Mouse (Mus musculus): Measurements from ENCODE around the gene Pcbd1. TPM values are rescaled to one million over a fixed set of nuclear protein-coding genes. Genes with fewer than 3 reads are reported as not detected.
"Not testable (repeated sequence)": the region's sequence is repeated elsewhere in the genome, so short reads cannot be mapped to it uniquely, and the experiment has no call there.

Pcbd1 gene
- total and polyA plus RNA-seq, 2 experiments from 2014 or later, result 54.1 to 56.1 TPM

GRCm38 (mm10) chr10:61103564-61104114, 14.5 kb downstream of the Pcbd1 start:
- WGBS, result 77% methylated on average over 3 of the region's 3 CpGs
- Histone ChIP-seq H3K4me1 (ENCODE audit: control insufficient read depth, insufficient read depth) (no peaks in the 10 kb centered on the region), H3K4me2 (ENCODE audit: low read depth, low read length) (no peak overlapping the region), H3K9me3 (replicated peaks; ENCODE audit: control insufficient read depth, low read length) (no peaks in the 10 kb centered on the region), H3K27me3 (ENCODE audit: control insufficient read depth, insufficient read depth, low read length) (no peaks in the 10 kb centered on the region), H3K4me3 (ENCODE audit: low read depth, low read length) (no peak overlapping the region), H3K27ac (ENCODE audit: low read depth) (no peak overlapping the region), H3K36me3 (replicated peaks; ENCODE audit: control insufficient read depth, insufficient read depth, low read length) (peaks cover 80% of the 10 kb centered on the region), H3K9ac (replicated peaks; ENCODE audit: low read depth, low read length) (no peak overlapping the region)
- ATAC-seq (ENCODE audit: insufficient read depth, low read depth) (no peak), DNase-seq (ENCODE audit: low spot score) (no peak)
- TF ChIP-seq EP300 (IDR thresholded peaks at IDR 0.05; ENCODE audit: low read depth), result no peak
- no peak for TF ChIP-seq CTCF (IDR thresholded peaks at IDR 0.05; ENCODE audit: low read depth)

- no peaks in the 10 kb centered on the region for H3K9me3 ChIP-seq (replicated peaks; ENCODE audit: control insufficient read depth, low read length)
- WGBS, result 84% methylated on average over 2 of the region's 2 CpGs
- no peak overlapping the region for H3K9ac ChIP-seq (replicated peaks; ENCODE audit: low read depth, low read length)
- H3K4me3 ChIP-seq (ENCODE audit: low read depth, low read length), result no peak overlapping the region
- ATAC-seq (ENCODE audit: insufficient read depth, low read depth) (no peak), DNase-seq (ENCODE audit: low spot score) (no peak)
- no peaks in the 10 kb centered on the region for H3K27me3 ChIP-seq (ENCODE audit: control insufficient read depth, insufficient read depth, low read length)
- TF ChIP-seq CTCF (IDR thresholded peaks at IDR 0.05; ENCODE audit: low read depth), result no peak
- no peak for TF ChIP-seq EP300 (IDR thresholded peaks at IDR 0.05; ENCODE audit: low read depth)
- no peak overlapping the region for H3K4me2 ChIP-seq (ENCODE audit: low read depth, low read length)
- no peaks in the 10 kb centered on the region for H3K4me1 ChIP-seq (ENCODE audit: control insufficient read depth, insufficient read depth)
- peaks cover 37% of the 10 kb centered on the region for H3K36me3 ChIP-seq (replicated peaks; ENCODE audit: control insufficient read depth, insufficient read depth, low read length)
- H3K27ac ChIP-seq (ENCODE audit: low read depth), result no peak overlapping the region
Measured at GRCm38 (mm10) chr10:61114246-61114720, 25.2 kb downstream of the Pcbd1 start.

GRCm38 (mm10) chr10:61121732-61122131, 32.6 kb downstream of the Pcbd1 start:
- DNase-seq (ENCODE audit: low spot score); ATAC-seq (ENCODE audit: insufficient read depth, low read depth); H3K27me3 ChIP-seq (ENCODE audit: control insufficient read depth, insufficient read depth, low read length); H3K27ac ChIP-seq (ENCODE audit: low read depth); H3K4me2 ChIP-seq (ENCODE audit: low read depth, low read length); H3K9ac ChIP-seq (replicated peaks; ENCODE audit: low read depth, low read length); H3K4me1 ChIP-seq (ENCODE audit: control insufficient read depth, insufficient read depth); H3K9me3 ChIP-seq (replicated peaks; ENCODE audit: control insufficient read depth, low read length); H3K4me3 ChIP-seq (ENCODE audit: low read depth, low read length): not testable (repeated sequence)
- WGBS, result 88% methylated on average over 4 of the region's 4 CpGs
- H3K36me3 ChIP-seq (replicated peaks; ENCODE audit: control insufficient read depth, insufficient read depth, low read length), result peaks cover 11% of the 10 kb centered on the region

- TF ChIP-seq CTCF (IDR thresholded peaks at IDR 0.05; ENCODE audit: low read depth), result no peak
- TF ChIP-seq EP300 (IDR thresholded peaks at IDR 0.05; ENCODE audit: low read depth), result no peak
- Histone ChIP-seq H3K9ac (replicated peaks; ENCODE audit: low read depth, low read length) (no peak overlapping the region), H3K36me3 (replicated peaks; ENCODE audit: control insufficient read depth, insufficient read depth, low read length) (peaks cover 13% of the 10 kb centered on the region), H3K4me3 (ENCODE audit: low read depth, low read length) (no peak overlapping the region), H3K4me1 (ENCODE audit: control insufficient read depth, insufficient read depth) (no peaks in the 10 kb centered on the region), H3K4me2 (ENCODE audit: low read depth, low read length) (no peak overlapping the region), H3K27ac (ENCODE audit: low read depth) (no peak overlapping the region), H3K27me3 (ENCODE audit: control insufficient read depth, insufficient read depth, low read length) (no peaks in the 10 kb centered on the region), H3K9me3 (replicated peaks; ENCODE audit: control insufficient read depth, low read length) (no peaks in the 10 kb centered on the region)
- ATAC-seq (ENCODE audit: insufficient read depth, low read depth) (no peak), DNase-seq (ENCODE audit: low spot score) (no peak)
- WGBS, result 80% methylated on average over 3 of the region's 3 CpGs
Measured at GRCm38 (mm10) chr10:61123276-61123913, 34.3 kb downstream of the Pcbd1 start.

GRCm38 (mm10) chr10:61124462-61124861, 35.3 kb downstream of the Pcbd1 start:
- no peak overlapping the region for H3K9ac ChIP-seq (replicated peaks; ENCODE audit: low read depth, low read length)
- DNase-seq (ENCODE audit: low spot score), result no peak
- no peak overlapping the region for H3K4me2 ChIP-seq (ENCODE audit: low read depth, low read length)
- no peak for TF ChIP-seq EP300 (IDR thresholded peaks at IDR 0.05; ENCODE audit: low read depth)
- TF ChIP-seq CTCF (IDR thresholded peaks at IDR 0.05; ENCODE audit: low read depth), result no peak
- H3K36me3 ChIP-seq (replicated peaks; ENCODE audit: control insufficient read depth, insufficient read depth, low read length), result peaks cover 13% of the 10 kb centered on the region
- H3K27me3 ChIP-seq (ENCODE audit: control insufficient read depth, insufficient read depth, low read length), result no peaks in the 10 kb centered on the region
- H3K4me3 ChIP-seq (ENCODE audit: low read depth, low read length), result no peak overlapping the region
- ATAC-seq (ENCODE audit: insufficient read depth, low read depth), result no peak
- H3K9me3 ChIP-seq (replicated peaks; ENCODE audit: control insufficient read depth, low read length), result no peaks in the 10 kb centered on the region
- no peaks in the 10 kb centered on the region for H3K4me1 ChIP-seq (ENCODE audit: control insufficient read depth, insufficient read depth)
- no peak overlapping the region for H3K27ac ChIP-seq (ENCODE audit: low read depth)
- 84% methylated on average over 2 of the region's 2 CpGs for WGBS
